Mouse (Mus musculus) mouse trophoblast stem cell (cell line): ENCODE data around the gene Dusp27.
"Not testable (repeated sequence)": the region's sequence is repeated elsewhere in the genome, so short reads cannot be mapped to it uniquely, and the experiment has no call there.

ENCODE experiments used
- in situ Hi-C, 2 experiments: fragments of 300-500 bp; cut with MseI, MboI; formaldehyde crosslinking; loops; 2 replicates in 1 of 2; 3 replicates in 1 of 2; pipeline ENCODE4 v1.15.1; 2025

Dusp27 gene

GRCm38 (mm10) chr1:166147657-166148056 lies 19.9 kb upstream of the Dusp27 start:
- in situ Hi-C loops, result no loop called here

- in situ Hi-C loops, result no loop called here
These were observed 18.9 kb upstream of the Dusp27 start for GRCm38 (mm10) chr1:166146626-166147025.

GRCm38 (mm10) chr1:166142369-166142768 lies 14.6 kb upstream of the Dusp27 start:
- in situ Hi-C loops, result no loop called here

- in situ Hi-C loops, result not testable (repeated sequence)
These were observed 14.1 kb upstream of the Dusp27 start for GRCm38 (mm10) chr1:166141868-166142267.

DNA sequence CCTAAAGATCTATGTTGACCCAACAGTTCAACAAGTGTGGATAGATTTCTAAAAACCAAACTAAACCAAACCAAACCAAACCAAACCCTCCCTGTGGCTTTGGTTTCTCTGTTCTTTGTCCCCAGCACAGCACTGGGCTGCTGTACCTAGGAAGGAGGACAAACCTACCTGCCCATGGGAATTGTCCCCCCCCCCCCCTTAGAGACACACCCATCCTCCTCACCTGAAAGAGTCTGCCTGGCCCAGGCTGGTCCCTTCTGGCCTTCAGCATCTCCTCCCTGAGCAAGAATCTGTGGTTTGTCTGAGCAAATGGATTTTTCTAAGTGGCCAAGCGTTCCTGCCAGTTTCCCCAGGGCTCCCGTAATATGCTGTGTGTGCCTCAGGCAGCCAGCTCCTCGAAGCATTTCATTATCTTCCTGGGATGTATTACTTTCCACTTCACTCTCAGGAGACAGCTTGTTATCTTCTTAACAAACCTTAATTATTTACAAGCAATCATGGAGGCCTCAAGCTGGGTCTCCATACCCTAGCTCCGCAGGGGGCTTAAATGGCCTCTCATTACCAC lies 12.0 kb upstream of the Dusp27 start:
- in situ Hi-C loops, result no loop called here

DNA sequence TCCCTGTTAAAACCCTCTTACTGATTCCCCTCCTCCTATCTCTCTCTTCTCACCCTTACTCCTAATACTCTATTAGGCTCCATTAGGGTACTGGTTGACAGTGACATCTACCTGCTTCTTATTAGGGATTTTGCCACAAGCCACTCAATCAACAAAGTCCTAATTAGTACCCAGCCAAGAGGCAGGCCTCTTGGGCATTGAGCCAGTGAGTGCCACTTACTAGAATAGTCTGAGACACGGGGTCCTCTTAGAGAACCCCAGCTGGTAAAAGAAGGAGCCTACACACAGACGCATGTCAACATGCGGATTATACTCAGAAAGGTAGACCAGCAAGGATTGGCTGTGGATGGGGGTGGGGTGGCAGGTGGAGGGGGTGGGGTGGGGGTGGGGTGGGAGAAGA lies 11.4 kb upstream of the Dusp27 start:
- in situ Hi-C loops, result no loop called here

DNA sequence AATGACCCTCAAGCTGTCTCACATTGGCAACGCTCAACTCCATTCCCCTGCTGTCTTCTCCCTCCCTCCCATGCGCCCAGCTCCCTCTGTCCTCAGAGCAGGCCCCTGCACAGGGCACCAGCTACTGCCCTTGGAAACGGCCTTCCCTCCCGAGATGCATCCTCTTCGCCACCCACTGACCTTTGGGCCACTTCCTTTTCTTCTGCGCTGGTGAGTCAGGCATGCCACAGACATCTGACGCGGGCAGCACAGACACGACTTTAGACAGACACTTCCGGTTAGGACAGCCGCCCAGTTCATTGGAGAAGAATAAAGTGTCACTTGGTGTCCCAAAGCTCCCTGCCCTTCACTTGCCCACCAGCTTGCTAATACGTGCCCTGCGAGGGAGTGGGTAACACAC lies 10.4 kb upstream of the Dusp27 start:
- in situ Hi-C loops, result no loop called here

DNA sequence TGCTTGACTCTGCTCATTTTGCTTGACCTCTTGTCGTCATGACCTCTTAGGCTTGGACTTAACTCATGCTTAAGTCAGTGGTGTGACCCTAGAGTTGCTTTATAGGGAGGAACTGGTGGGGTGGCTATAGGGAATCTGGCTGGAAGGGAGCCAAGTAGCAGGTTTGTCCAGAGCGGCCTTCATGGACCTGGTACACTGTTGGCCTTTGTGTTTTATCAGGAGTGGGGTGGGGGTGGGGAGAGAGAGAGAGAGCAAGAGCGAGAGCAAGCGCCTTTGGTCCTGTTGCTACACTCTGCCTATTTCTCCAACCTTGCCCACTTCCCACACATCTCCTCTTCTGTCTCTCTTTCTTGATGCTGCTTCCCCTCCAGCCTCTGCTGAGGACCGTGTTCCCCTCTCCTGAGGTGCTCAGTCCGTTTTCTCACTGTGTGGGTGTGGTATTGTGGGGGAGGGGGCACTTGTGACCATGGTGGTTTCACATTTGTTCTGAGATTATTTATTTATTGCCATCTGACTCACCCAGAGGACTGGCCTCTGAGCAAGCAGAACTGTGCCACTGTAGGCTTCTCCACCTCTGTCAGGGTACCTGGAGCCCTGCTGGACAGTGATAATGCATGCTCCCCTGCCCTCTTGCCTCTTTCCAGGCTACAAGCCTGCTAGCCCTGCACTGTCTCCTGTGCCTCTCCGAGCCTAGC lies 9.7 kb upstream of the Dusp27 start:
- in situ Hi-C loops, result no loop called here

DNA sequence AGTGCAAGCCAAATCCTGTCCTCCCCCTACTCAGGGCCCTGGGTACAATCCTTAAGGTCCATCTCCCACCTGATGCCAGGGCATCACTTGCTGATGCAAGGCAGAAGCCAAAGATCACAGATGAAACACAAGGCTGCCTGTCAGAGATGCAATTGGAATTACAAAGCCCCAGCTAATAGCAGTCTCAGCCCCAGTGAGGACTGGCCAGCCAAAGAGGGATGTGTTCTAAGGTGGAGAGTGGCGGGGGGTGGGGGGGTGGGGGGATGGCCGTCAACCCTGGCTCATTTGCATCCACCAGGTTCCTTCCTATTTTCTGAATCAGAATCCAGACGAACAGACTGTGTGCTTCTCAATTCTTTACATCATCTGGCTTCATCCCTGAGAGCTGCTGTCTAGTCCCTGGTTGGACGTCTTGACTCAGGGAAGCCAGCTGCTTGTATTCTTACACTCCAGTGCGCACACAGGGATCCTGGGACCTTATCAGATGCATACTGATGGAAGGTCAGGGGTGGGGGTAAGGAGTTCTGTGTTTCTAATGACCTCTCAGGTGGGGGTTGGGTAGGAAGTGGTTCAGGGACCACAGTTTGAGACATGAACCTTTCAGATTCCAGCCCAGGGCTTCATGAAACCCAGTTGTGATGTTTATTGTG lies 7.5 kb upstream of the Dusp27 start:
- in situ Hi-C loops, result no loop called here

- in situ Hi-C loops, result no loop called here
These were observed 4.6 kb upstream of the Dusp27 start for GRCm38 (mm10) chr1:166132367-166132766.

DNA sequence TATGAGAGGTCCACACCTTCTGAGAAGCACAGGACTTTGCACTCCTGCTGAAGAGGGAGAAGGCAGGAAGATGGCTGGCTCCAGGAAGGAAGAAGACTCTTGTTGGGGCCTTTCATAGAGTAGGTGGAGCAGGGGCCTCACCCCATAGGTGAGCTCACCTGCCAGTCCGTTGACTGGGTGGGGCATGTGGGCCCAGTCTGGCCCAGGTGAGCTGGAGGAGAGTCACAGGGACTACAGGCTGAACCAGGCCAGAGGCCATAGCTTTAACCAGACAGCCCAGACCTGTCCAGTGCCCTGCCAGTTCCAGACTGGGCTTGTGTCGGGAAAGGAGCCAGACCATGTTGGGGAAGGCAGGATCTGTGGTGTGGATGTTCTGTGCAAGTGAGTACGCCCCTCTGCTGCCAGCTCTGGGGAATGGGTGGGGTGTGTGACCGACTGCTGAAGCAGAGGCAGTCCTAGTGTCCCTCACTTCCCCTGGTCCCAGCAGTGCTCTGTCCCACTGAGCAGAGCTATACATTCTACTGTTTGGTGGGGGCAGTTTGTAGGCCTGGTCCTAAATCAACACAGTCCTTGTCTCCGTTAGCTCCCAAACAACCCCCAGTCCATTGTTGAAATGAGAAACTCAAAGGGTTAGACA lies 2.6 kb upstream of the Dusp27 start, which contains the start of gene Gpa33:
Gene Gpa33, plus strand, starts transcription at position 15 of the 637 bp plus-strand sequence.
- in situ Hi-C loops, result no loop called here

- in situ Hi-C loops, result no loop called here
These were observed 829 bp upstream of the Dusp27 start for GRCm38 (mm10) chr1:166128551-166128950.

DNA sequence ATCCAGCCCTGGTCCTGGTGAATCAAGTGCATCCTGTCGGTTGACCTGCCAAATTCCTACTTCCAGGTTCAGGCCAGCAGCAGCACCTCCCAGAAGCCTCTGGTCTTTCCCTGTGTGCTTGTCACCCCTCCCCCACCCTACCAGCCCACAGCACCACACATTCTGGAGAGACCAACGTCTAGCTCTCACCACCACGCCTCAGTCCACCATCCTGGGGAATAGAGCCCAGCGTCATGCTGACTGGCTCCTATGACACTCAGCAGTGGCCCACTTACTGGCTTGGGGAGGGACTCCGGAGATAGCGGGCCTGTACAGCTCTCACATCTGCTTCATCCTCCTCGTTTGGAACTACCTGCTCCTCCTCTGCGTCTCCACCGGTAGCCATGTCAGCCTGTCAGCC lies 927 bp downstream of the Dusp27 start:
- in situ Hi-C loops, result no loop called here

- in situ Hi-C loops, result no loop called here
These were observed 1.4 kb downstream of the Dusp27 start for GRCm38 (mm10) chr1:166126290-166126689.

GRCm38 (mm10) chr1:166124932-166125593 lies 2.7 kb downstream of the Dusp27 start:
- in situ Hi-C loops, result no loop called here

DNA sequence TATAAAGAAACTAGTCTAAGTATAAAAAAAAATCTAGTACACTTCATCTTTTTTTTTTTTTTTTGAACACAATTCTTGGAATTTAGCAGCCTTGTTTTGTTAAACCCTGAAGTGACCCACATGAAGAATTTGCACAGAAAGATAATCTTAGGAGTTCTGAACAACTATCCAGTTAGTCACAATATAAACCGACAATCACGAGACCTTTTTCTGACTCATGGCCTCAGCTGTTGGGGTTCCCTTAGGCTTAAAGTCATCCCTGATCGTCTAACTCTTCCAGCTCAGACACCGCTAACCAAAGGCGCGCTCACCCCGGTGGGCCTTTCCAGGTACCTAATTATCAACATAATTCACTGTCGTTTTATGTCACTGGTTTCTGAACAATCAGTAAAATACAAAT lies 4.0 kb downstream of the Dusp27 start:
- in situ Hi-C loops, result no loop called here

GRCm38 (mm10) chr1:166123045-166123444 lies 4.7 kb downstream of the Dusp27 start:
- in situ Hi-C loops, result no loop called here

DNA sequence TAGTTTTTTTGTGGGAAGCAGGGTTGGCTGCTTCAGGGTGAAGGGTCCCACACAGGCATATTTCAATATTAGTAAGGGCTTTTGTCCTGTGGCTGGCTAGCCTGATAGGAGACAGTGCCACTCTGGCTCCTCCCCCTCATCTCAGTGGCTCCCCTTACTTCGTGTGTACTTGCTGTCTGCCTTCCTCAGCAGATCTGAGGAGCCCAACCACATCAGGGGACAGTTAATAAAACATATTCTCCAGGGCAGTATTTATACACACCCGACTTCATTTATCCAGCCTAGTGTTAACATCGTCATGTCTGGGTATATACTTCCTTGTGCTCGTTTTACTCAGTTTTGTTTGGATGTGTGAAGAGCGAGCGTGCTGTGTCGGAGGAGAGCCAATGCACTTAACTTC lies 5.6 kb downstream of the Dusp27 start:
- in situ Hi-C loops, result no loop called here

GRCm38 (mm10) chr1:166117866-166118639 lies 9.7 kb downstream of the Dusp27 start:
- in situ Hi-C loops, result no loop called here

DNA sequence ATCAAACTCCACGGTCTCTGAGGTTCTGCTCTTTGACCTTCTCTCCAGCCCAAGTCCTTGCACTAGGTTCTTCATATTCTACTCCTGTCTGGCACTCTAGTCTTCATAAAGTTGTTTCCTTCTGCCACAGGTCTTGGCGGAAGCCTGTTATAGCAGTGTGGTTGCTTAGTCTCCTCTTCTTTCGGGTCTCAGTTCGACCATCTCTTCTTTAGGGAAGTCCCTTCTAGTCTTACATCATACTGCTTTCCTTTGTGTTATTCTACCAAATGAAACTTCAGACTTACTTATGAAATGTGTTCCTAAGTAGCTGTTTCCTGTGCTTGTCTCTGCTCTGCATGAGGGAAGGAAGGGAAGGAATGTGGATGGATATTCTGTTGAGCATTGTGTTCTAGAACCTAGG lies 12.0 kb downstream of the Dusp27 start:
- in situ Hi-C loops, result no loop called here

- in situ Hi-C loops, result no loop called here
These were observed 12.7 kb downstream of the Dusp27 start for GRCm38 (mm10) chr1:166114986-166115385.
